Mouse (Mus musculus) cerebellum, postnatal 36 days (tissue): ENCODE data around the gene Gm45208.

Experiments
- DNase-seq, 2 experiments: peaks; one replicate each; pipeline ENCODE4 v3.0.0; 2021 to 2022; ENCODE audit warnings: mixed read lengths in 2 of 2

The Gm45208 gene

GRCm38 (mm10) chrX:7775501-7776205, 53.6 kb downstream of the Gm45208 start:
- no peak for DNase-seq

GRCm38 (mm10) chrX:7776329-7777082, 54.5 kb downstream of the Gm45208 start:
- peak; percentile 64 to 75 for DNase-seq

GRCm38 (mm10) chrX:7778450-7779244, 56.6 kb downstream of the Gm45208 start:
- no peak for DNase-seq

GRCm38 (mm10) chrX:7779294-7779693, 57.2 kb downstream of the Gm45208 start:
- DNase-seq, result no peak
